Mouse (Mus musculus) testis, adult 2 months (tissue): Measurements from ENCODE around the gene Snd1. TPM values are rescaled to one million over a fixed set of nuclear protein-coding genes. Genes with fewer than 3 reads are reported as not detected.

Experiments used
- H3K27ac ChIP-seq: fragments of 200-500 bp; 2 replicates; pipeline ENCODE4 v1.5.1; 2012; ENCODE audit warnings: low read depth, low read length; ENCODE audit not compliant: control insufficient read depth, insufficient read depth
- H3K27me3 ChIP-seq: fragments of 200-500 bp; 2 replicates; pipeline ENCODE4 v1.6.1; 2012; ENCODE audit warnings: mild to moderate bottlenecking, low read length, moderate library complexity; ENCODE audit not compliant: control insufficient read depth, insufficient read depth
- H3K36me3 ChIP-seq: fragments of 200-500 bp; 2 replicates; pipeline ENCODE4 v1.6.1; 2012; ENCODE audit warnings: mild to moderate bottlenecking, low read length; ENCODE audit not compliant: control insufficient read depth, insufficient read depth
- H3K4me1 ChIP-seq: fragments of 200-500 bp; 2 replicates; pipeline ENCODE4 v1.6.1; 2012; ENCODE audit warnings: low read length; ENCODE audit not compliant: control insufficient read depth, insufficient read depth
- H3K4me3 ChIP-seq: fragments of 200-500 bp; 2 replicates; pipeline ENCODE4 v1.5.1; 2012; ENCODE audit warnings: low read depth, mild to moderate bottlenecking, low read length, moderate library complexity, mixed read lengths; ENCODE audit not compliant: control insufficient read depth
- CTCF ChIP-seq: fragments of 200-500 bp; IDR thresholded peaks from 2 replicates; pipeline ENCODE4 v1.5.1; 2012; ENCODE audit warnings: low read depth, mild to moderate bottlenecking, inconsistent platforms, low read length, moderate library complexity; ENCODE audit not compliant: control insufficient read depth, insufficient read depth, insufficient replicate concordance
- POLR2A ChIP-seq: fragments of 200-500 bp; IDR thresholded peaks from 2 replicates; pipeline ENCODE4 v1.6.1; 2012; ENCODE audit warnings: low read depth, mild to moderate bottlenecking, inconsistent platforms, low read length, moderate library complexity; ENCODE audit not compliant: control insufficient read depth
- polyA plus RNA-seq: library from polyadenylated mRNA; depleted of rRNA; stranded (reverse); fragments of >200 nt; gene quantifications from 2 replicates; pipeline ENCODE4 v1.2.3, GENCODE M21; 2012

Gene Snd1
- polyA plus RNA-seq, 1 experiment = 11.4 TPM

- TF ChIP-seq POLR2A (no peak), CTCF (no peak)
- Histone ChIP-seq H3K36me3 (no peaks in the 10 kb centered on the region), H3K27me3 (no peaks in the 10 kb centered on the region), H3K4me3 (no peak overlapping the region), H3K4me1 (no peaks in the 10 kb centered on the region), H3K27ac (no peak overlapping the region)
Measured at GRCm38 (mm10) chr6:28557728-28558127, 82.8 kb downstream of the Snd1 start.

DNA sequence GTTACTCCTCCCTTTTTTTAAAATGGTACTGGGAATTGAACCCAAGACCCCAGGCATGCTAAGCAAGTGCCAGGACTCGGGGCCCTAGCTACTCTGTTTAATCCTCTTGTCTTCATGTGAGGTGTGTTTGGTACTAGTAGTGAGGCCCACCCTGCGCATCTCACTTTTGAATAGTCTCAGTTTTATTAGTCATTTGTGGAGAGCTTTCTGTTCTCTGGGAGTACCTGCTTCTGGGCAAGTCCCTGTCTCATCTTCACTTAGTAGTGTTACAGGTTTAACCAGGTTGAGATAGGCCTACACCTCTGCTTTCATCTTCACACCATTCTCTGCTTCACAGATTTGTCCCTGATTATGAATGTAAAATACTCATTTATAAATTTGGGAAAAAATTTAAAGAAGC is 84.5 kb downstream of the Snd1 start:
- no peak overlapping the region for H3K27ac ChIP-seq
- H3K4me3 ChIP-seq = no peak overlapping the region
- no peaks in the 10 kb centered on the region for H3K4me1 ChIP-seq
- H3K27me3 ChIP-seq = no peaks in the 10 kb centered on the region
- no peaks in the 10 kb centered on the region for H3K36me3 ChIP-seq
- TF ChIP-seq CTCF = no peak
- TF ChIP-seq POLR2A = no peak

GRCm38 (mm10) chr6:28561291-28561995 is 86.5 kb downstream of the Snd1 start:
- H3K27ac ChIP-seq = no peak overlapping the region
- H3K4me3 ChIP-seq = no peak overlapping the region
- H3K27me3 ChIP-seq = no peaks in the 10 kb centered on the region
- H3K36me3 ChIP-seq = no peaks in the 10 kb centered on the region
- TF ChIP-seq POLR2A (no peak), CTCF (no peak)
- H3K4me1 ChIP-seq = no peaks in the 10 kb centered on the region

DNA sequence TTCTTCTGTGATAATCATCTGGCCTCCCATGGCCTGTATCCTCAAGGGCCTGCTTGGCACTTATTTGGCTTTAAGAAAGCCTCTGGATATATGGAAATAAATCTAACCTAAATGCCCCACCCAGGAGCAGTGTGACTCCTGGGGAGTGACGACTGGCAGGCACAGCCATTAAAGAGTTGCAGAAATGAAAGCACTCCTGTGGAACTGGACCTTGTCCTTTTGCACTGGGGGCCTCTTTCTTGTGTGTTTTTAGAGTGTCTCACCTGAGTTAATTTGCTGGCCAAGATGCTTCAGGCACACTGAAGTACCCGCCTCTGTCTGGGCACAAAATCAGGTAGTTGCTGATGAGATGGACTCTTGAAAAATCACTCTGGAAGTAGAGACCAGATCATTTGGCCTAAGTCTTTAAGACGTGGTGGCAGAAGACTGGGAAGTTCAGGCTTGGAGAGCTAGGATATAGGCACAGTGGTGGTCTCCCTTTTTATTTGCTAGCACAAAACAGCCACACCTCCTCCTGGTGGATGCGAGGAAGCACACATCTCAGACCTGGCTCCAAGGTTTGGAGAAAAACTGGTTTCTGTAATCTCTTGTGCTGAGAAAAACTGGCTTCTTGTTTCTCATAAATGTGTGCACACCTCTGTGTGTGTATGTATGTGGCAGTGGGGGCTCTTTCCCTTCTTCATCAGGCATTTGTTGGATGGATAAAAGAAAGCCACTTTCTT is 87.5 kb downstream of the Snd1 start:
- no peaks in the 10 kb centered on the region for H3K27me3 ChIP-seq
- TF ChIP-seq POLR2A (no peak), CTCF (no peak)
- no peak overlapping the region for H3K27ac ChIP-seq
- H3K4me1 ChIP-seq = no peaks in the 10 kb centered on the region
- H3K4me3 ChIP-seq = no peak overlapping the region
- no peaks in the 10 kb centered on the region for H3K36me3 ChIP-seq

GRCm38 (mm10) chr6:28567978-28568377 is 93.0 kb downstream of the Snd1 start:
- TF ChIP-seq POLR2A (no peak), CTCF (no peak)
- H3K4me3 ChIP-seq = no peak overlapping the region
- no peaks in the 10 kb centered on the region for H3K4me1 ChIP-seq
- H3K27ac ChIP-seq = no peak overlapping the region
- no peaks in the 10 kb centered on the region for H3K36me3 ChIP-seq
- H3K27me3 ChIP-seq = no peaks in the 10 kb centered on the region

DNA sequence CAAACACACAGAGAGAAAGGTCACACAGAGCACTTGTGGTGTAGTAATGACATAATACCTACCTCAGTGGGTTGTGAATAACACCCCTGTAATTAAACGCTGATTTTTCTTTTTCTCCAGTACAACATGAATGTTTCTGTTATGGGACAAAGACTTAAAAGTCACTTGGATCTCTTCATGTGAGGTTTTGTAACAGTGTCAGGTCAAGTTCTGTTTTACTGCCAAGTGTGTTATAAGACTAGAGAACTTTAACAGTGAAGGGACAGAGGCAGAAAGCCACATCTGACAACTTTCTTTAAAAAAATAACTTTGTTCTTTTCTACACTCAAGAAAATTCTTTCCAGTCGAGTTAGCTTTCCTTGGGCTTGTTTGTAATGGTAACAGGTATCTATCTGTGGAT is 97.0 kb downstream of the Snd1 start:
- Histone ChIP-seq H3K36me3 (no peaks in the 10 kb centered on the region), H3K4me1 (no peaks in the 10 kb centered on the region), H3K27ac (no peak overlapping the region), H3K4me3 (no peak overlapping the region), H3K27me3 (no peaks in the 10 kb centered on the region)
- TF ChIP-seq POLR2A = no peak
- no peak for TF ChIP-seq CTCF

DNA sequence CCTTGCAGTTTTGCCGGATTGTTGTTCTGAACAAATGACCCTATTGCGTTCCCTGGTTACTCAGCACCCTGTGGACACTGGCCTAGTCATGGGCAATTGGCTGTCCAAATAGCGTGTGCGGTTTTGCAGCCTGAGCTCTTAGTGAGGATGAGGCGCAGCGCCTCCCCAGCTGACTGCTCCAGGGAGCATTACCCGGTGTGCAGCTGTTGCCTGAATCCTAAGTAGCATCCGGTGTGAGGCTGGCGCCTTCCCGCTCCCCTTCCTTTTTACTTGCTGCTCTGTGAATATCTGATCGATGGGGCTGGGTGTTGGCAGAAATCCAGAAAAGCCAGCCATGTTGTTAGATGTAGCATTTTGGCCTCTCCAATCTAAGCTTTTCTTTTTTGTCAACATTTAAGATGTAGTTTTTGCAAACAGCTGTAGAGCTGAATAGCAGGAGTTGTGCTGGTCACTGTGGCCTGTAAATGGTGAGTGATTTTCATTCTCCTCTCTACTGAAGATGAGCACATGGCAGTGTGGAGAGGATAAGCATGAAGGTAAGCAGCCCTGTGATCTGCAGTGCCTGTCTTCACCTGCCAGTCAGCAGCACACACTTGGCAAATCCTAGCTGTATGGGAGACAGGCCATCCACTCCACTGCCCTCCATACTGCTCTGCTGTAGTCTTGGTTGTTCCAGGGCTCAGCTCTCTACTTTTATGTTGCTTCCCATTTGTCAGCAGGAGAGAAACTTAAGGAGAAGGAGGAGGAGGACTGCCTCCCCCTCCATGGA is 98.2 kb downstream of the Snd1 start:
- no peaks in the 10 kb centered on the region for H3K27me3 ChIP-seq
- no peak overlapping the region for H3K4me3 ChIP-seq
- no peak for TF ChIP-seq CTCF
- no peak for TF ChIP-seq POLR2A
- no peak overlapping the region for H3K27ac ChIP-seq
- no peaks in the 10 kb centered on the region for H3K36me3 ChIP-seq
- no peaks in the 10 kb centered on the region for H3K4me1 ChIP-seq
